Mouse (Mus musculus): Measurements from ENCODE around the gene Acta2. TPM values are rescaled to one million over a fixed set of nuclear protein-coding genes. Genes with fewer than 3 reads are reported as not detected.

The Acta2 gene
- total and polyA plus RNA-seq, 3 experiments, result 0.13 to 0.31 TPM; not detected in 1

DNA sequence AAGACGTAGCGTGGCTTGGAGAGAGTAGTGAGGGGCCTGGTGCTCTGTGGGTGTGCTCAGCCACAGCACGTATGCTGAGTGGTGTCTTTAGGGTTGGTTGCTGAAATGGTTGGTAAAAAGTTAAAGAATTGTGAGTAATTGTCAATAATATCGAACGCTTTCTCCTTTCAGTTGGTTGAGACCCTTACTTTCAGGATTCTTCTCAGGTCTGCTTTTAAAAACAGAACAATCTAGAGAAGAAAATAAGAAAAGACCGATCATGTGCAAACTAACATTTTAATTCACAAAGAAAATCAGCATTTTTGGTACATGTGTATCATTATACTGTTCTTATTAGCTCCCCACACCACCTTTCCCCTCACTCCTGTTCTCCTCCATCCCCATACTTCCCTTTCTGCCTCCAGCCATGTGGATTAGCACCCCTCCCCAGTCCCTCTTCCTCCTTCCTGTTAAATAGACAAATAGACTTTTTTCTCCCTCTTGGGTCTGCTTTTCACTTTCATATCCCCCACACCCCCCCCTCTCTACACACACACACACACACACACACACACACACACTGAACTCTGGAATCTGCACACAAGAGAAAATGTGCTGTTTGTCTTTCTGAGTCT lies 61.2 kb downstream of the Acta2 start:
- Histone ChIP-seq H3K9me3 (replicated peaks; ENCODE audit: low read length) (no peaks in the 10 kb centered on the region), H3K36me3 (replicated peaks in 1 of 2; ENCODE audit: control insufficient read depth in 1 of 2, insufficient read depth in 1 of 2, low read length in 1 of 2) (peaks cover 0 to 7% of the 10 kb centered on the region in 2 experiments), H3K9ac (ENCODE audit: insufficient read depth, low read depth) (peak overlapping the region; percentile 78), H3K4me3 (replicated peaks in 1 of 3; ENCODE audit: low read depth in 2 of 3, low read length in 2 of 3, poor library complexity in 1 of 3) (peak overlapping the region; percentile 89 to 99 (median 97)), H3K27ac (ENCODE audit: insufficient read depth, low read depth) (peak overlapping the region; percentile 73), H3K4me2 (ENCODE audit: insufficient read depth, low read depth, poor library complexity, severe bottlenecking) (peak overlapping the region; percentile 79), H3K27me3 (replicated peaks) (no peaks in the 10 kb centered on the region), H3K4me1 (ENCODE audit: control insufficient read depth in 1 of 2, insufficient read depth in 2 of 2) (peaks cover 13 to 57% of the 10 kb centered on the region in 2 experiments), H3K79me2 (replicated peaks; ENCODE audit: control insufficient read depth, extremely low read depth, insufficient read depth, poor library complexity, severe bottlenecking) (peaks cover 60% of the 10 kb centered on the region)
- peak; percentile 9; the same call in 1 of the 2 replicates for TF ChIP-seq MAFK (IDR thresholded peaks at IDR 0.05; ENCODE audit: insufficient replicate concordance, low read length)
- peak; percentile 88 for TF ChIP-seq ZNF384 (IDR thresholded peaks at IDR 0.05; ENCODE audit: low read depth, low read length)
- no peak for TF ChIP-seq PAX5 (IDR thresholded peaks at IDR 0.05; ENCODE audit: low read length)
- TF ChIP-seq MEF2A (IDR thresholded peaks at IDR 0.05; ENCODE audit: borderline replicate concordance, low read depth, low read length), result peak; percentile 45; the same call in 1 of the 2 replicates
- no peak for TF ChIP-seq JUN (IDR thresholded peaks at IDR 0.05; ENCODE audit: insufficient read depth, low read depth, low read length)
- no peak for TF ChIP-seq POLR2AphosphoS2 (IDR thresholded peaks at IDR 0.05; ENCODE audit: low read depth, low read length)
- peak; percentile 54; the same call in 1 of the 2 replicates for TF ChIP-seq TBP (conservative IDR thresholded peaks at IDR 0.05; ENCODE audit: low read depth, low read length)
- TF ChIP-seq USF1 (IDR thresholded peaks at IDR 0.05; ENCODE audit: low read depth, low read length), result no peak
- peak; percentile 72 for TF ChIP-seq ELF1 (IDR thresholded peaks at IDR 0.05; ENCODE audit: low read depth, low read length)
- TF ChIP-seq EP300 (IDR thresholded peaks at IDR 0.05; ENCODE audit: low read length), result peak; percentile 43
- peak; percentile 43; the same call in 1 of the 2 replicates for TF ChIP-seq TCF12 (IDR thresholded peaks at IDR 0.05; ENCODE audit: low read depth, low read length)
- TF ChIP-seq POLR2A (IDR thresholded peaks at IDR 0.05; ENCODE audit: low read depth, low read length), result 0 out of 2 replicates have a peak, but pooled peaks have one; percentile 22
- TF ChIP-seq BHLHE40 (IDR thresholded peaks at IDR 0.05; ENCODE audit: low read depth, low read length), result peak; percentile 53
- TF ChIP-seq CHD1 (IDR thresholded peaks at IDR 0.05; ENCODE audit: low read depth, low read length), result peak; percentile 63
- peak; percentile 32; the same call in 1 of the 2 replicates for TF ChIP-seq MAZ (IDR thresholded peaks at IDR 0.05; ENCODE audit: low read depth, low read length)
- no peak for TF ChIP-seq ZMIZ1 (IDR thresholded peaks at IDR 0.05; ENCODE audit: low read depth, low read length)
- peak; percentile 50 for TF ChIP-seq MAX (IDR thresholded peaks at IDR 0.05; ENCODE audit: low read length)
- TF ChIP-seq MXI1 (IDR thresholded peaks at IDR 0.05; ENCODE audit: low read depth, low read length), result peak; percentile 70; the same call in 1 of the 2 replicates
- TF ChIP-seq MYC (IDR thresholded peaks at IDR 0.05; ENCODE audit: low read depth, low read length), result peak; percentile 88
- peak; percentile 73 for TF ChIP-seq ETS1 (conservative IDR thresholded peaks at IDR 0.05; ENCODE audit: low read depth, low read length)
- TF ChIP-seq IRF4 (IDR thresholded peaks at IDR 0.05; ENCODE audit: low read depth, low read length), result peak; percentile 98
- peak; percentile 30; the same call in 1 of the 2 replicates for TF ChIP-seq HCFC1 (IDR thresholded peaks at IDR 0.05; ENCODE audit: low read depth, low read length)
- peak; percentile 67 for DNase-seq (ENCODE audit: extremely low read depth)
- in situ Hi-C loops (cut with MboI; ENCODE audit: low pct_ligation_motif_present, low pct_unique_long_range_greater_than_20kb, low sequenced_read_pairs) (no loop called here), dilution Hi-C loops (cut with MboI; ENCODE audit: extremely low pct_ligation_motif_present, extremely low pct_unique_long_range_greater_than_20kb, low sequenced_read_pairs) (no loop called here)

All from CH12.LX (cell line).